Mouse (Mus musculus) limb, embryonic 12.5 days (tissue): ENCODE measurements around the gene Hist1h2ba. TPM values are rescaled to one million over a fixed set of nuclear protein-coding genes. Genes with fewer than 3 reads are reported as not detected.

Experiments
- ATAC-seq: fragments of 200-750 bp; cut with Nextera tagmentation; 2 replicates; pipeline ENCODE4 v1.8.0; 2017; ENCODE audit warnings: low read depth, moderate TSS enrichment; ENCODE audit not compliant: insufficient number of reproducible peaks, insufficient read depth, low FRiP score, low TSS enrichment
- H3K27ac ChIP-seq: fragments of 300-500 bp; sonication (generic); 2 replicates; pipeline ENCODE4 v1.5.1; 2016; ENCODE audit warnings: mild to moderate bottlenecking, moderate library complexity
- H3K27me3 ChIP-seq: fragments of 300-500 bp; sonication (generic); 2 replicates; pipeline ENCODE4 v1.6.1; 2016; ENCODE audit warnings: mild to moderate bottlenecking, moderate library complexity
- H3K36me3 ChIP-seq: fragments of 300-500 bp; sonication (generic); 2 replicates; pipeline ENCODE4 v1.6.1; 2016; ENCODE audit warnings: mild to moderate bottlenecking, moderate library complexity
- H3K4me1 ChIP-seq: fragments of 300-500 bp; sonication (generic); replicated peaks from 2 replicates; pipeline ENCODE4 v1.6.1; 2016
- H3K4me2 ChIP-seq: fragments of 300-500 bp; sonication (generic); 2 replicates; pipeline ENCODE4 v1.6.1; 2016; ENCODE audit warnings: mild to moderate bottlenecking, moderate library complexity
- H3K4me3 ChIP-seq: fragments of 300-500 bp; sonication (generic); replicated peaks from 2 replicates; pipeline ENCODE4 v1.5.1; 2016; ENCODE audit warnings: mild to moderate bottlenecking
- H3K9ac ChIP-seq: fragments of 300-500 bp; sonication (generic); replicated peaks from 2 replicates; pipeline ENCODE4 v1.6.1; 2016; ENCODE audit warnings: mild to moderate bottlenecking, moderate library complexity
- H3K9me3 ChIP-seq: fragments of 300-500 bp; sonication (generic); 2 replicates; pipeline ENCODE4 v1.6.1; 2016; ENCODE audit warnings: mild to moderate bottlenecking, moderate library complexity
- WGBS: fragments of 180-500 bp; shearing (Covaris S2); methylation state at CpG from one replicate; pipeline ENCODE4 v1.1.7; 2016; 5-methylcytosine and 5-hydroxymethylcytosine counted together
- microRNA-seq: library from miRNA; unstranded; fragments of <30 nt; microRNA quantifications from one replicate; pipeline ENCODE4, GENCODE M21; 2017
- polyA plus RNA-seq: library from polyadenylated mRNA; unstranded; fragments of >200 nt; fragmentation: Nextera tagmentation; extraction: Ambion mirVana; gene quantifications from 2 replicates; pipeline ENCODE4 v1.2.1, GENCODE M21; 2016

The Hist1h2ba gene
- polyA plus RNA-seq, 1 experiment from 2014 or later, result not detected

GRCm38 (mm10) chr13:23906906-23907305, 27.1 kb downstream of the Hist1h2ba start:
- Histone ChIP-seq H3K27ac (no peak overlapping the region), H3K9ac (no peak overlapping the region), H3K36me3 (no peaks in the 10 kb centered on the region), H3K4me2 (no peak overlapping the region), H3K4me1 (no peaks in the 10 kb centered on the region), H3K4me3 (no peak overlapping the region), H3K9me3 (no peaks in the 10 kb centered on the region), H3K27me3 (no peaks in the 10 kb centered on the region)
- ATAC-seq, result no peak
- 95% methylated on average over 5 of the region's 5 CpGs for WGBS

- Histone ChIP-seq H3K27me3 (no peaks in the 10 kb centered on the region), H3K9me3 (no peaks in the 10 kb centered on the region), H3K4me2 (no peak overlapping the region), H3K4me1 (no peaks in the 10 kb centered on the region), H3K36me3 (no peaks in the 10 kb centered on the region), H3K9ac (no peak overlapping the region), H3K27ac (no peak overlapping the region), H3K4me3 (no peak overlapping the region)
- WGBS, result 71% methylated on average over 6 of the region's 6 CpGs
- ATAC-seq, result no peak
Measured at GRCm38 (mm10) chr13:23898242-23898641, 35.7 kb downstream of the Hist1h2ba start.

DNA sequence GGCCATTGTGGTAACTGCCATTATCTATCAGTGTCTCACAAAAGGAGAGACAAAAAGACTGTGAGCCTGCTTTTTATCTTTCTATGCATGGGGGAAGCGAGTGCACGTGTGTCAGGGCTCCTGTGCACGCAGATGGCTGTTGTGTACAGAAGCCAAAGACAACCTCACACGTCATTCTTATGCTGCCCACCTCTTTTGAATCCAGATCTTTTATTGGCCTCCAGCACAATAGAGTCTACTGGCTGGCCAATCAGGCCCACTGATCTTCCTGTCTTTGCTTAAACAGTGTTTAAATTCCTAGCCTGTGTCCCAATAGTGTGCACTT, 40.7 kb downstream of the Hist1h2ba start:
- Histone ChIP-seq H3K4me3 (no peak overlapping the region), H3K4me2 (no peak overlapping the region), H3K36me3 (no peaks in the 10 kb centered on the region), H3K27ac (no peak overlapping the region), H3K9ac (no peak overlapping the region), H3K4me1 (peaks cover 10% of the 10 kb centered on the region), H3K9me3 (no peaks in the 10 kb centered on the region), H3K27me3 (no peaks in the 10 kb centered on the region)
- no peak for ATAC-seq
- whole genome bisulfite sequencing, result 82% methylated on average over 4 of the region's 4 CpGs

DNA sequence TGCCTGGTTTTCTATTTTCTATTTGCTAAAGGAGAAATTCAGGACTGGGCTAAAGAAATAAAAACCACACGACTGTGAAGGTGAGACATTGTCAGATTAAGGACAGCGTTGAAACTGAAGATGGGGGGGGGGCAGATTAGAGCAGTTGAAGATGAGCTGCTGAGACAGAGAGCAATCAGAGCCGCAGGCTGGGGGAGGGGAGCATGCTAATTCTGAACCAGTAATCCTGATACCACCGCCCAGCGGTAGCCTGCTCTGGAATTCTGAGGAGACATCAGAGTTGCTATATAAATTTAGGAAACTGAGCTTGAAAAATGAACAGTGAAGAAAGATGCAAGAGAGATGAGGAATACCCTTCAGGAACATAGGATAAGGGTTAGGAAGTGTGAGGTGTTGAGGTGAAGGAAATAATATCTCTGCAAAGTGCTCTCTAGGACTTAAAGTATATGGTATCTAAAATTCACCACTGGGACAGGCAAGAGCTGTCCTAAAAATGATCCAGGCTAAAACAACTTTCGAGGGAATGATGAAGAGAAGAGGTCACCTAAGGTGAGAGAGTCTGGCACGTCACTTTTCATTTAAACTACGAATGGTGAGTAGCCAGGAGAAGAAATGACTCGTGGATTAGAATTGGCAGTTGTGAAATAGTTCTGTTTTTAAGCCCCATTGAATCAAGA, 41.2 kb downstream of the Hist1h2ba start:
- WGBS, result 48% methylated on average over 9 of the region's 9 CpGs
- Histone ChIP-seq H3K4me2 (no peak overlapping the region), H3K9ac (no peak overlapping the region), H3K4me3 (no peak overlapping the region), H3K4me1 (peaks cover 10% of the 10 kb centered on the region), H3K27ac (no peak overlapping the region), H3K27me3 (no peaks in the 10 kb centered on the region), H3K9me3 (no peaks in the 10 kb centered on the region), H3K36me3 (no peaks in the 10 kb centered on the region)
- no peak for ATAC-seq

- ATAC-seq, result peak; percentile 63; the same call in 1 of the 2 replicates
- H3K36me3 ChIP-seq, result no peaks in the 10 kb centered on the region
- peaks cover 10% of the 10 kb centered on the region for H3K4me1 ChIP-seq
- WGBS, result 42% methylated on average over 6 of the region's 6 CpGs
- H3K27ac ChIP-seq, result peak overlapping the region; percentile 45; the same call in 1 of the 2 replicates
- H3K9ac ChIP-seq, result no peak overlapping the region
- no peak overlapping the region for H3K4me2 ChIP-seq
- H3K4me3 ChIP-seq, result no peak overlapping the region
- no peaks in the 10 kb centered on the region for H3K9me3 ChIP-seq
- H3K27me3 ChIP-seq, result no peaks in the 10 kb centered on the region
Measured at GRCm38 (mm10) chr13:23889011-23889605, 44.8 kb downstream of the Hist1h2ba start.

DNA sequence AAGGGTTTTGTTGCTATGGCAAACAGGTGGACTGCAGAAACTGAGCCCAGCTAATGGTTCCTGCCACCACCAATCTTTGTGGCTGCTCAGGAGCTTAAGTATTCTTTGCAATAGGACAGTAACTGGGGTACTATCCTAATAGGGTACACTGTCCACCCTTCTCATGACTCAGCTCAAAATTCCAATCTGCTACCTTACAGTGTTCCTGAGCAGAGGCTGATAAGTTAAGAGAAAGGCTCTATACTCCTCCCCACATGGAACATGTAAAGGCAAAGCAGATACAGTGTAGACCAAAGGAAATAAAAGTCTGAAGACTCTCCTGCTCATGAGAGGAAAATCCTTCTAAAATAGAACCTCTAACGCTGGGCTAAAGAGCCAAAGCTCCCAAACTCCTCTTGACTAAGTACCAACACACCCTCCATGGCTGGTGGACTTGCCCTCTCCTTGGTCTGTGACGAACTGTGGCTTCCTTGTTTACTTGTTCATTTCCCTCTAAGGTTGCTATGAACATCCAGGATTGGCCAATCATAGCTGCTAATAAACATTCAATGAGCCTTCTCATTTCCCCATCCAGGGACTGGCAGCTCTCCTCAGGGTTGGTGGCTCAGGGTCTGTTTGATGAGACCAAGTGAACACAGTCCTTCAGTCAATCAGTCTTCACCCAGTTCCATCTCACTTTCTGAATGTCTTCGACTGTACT, 46.8 kb downstream of the Hist1h2ba start:
- H3K9ac ChIP-seq, result no peak overlapping the region
- no peak overlapping the region for H3K4me3 ChIP-seq
- H3K36me3 ChIP-seq, result no peaks in the 10 kb centered on the region
- H3K4me1 ChIP-seq, result peaks cover 10% of the 10 kb centered on the region
- no peak overlapping the region for H3K27ac ChIP-seq
- H3K4me2 ChIP-seq, result no peak overlapping the region
- ATAC-seq, result no peak
- no peaks in the 10 kb centered on the region for H3K9me3 ChIP-seq
- 68% methylated on average over 3 of the region's 3 CpGs for WGBS
- H3K27me3 ChIP-seq, result no peaks in the 10 kb centered on the region

DNA sequence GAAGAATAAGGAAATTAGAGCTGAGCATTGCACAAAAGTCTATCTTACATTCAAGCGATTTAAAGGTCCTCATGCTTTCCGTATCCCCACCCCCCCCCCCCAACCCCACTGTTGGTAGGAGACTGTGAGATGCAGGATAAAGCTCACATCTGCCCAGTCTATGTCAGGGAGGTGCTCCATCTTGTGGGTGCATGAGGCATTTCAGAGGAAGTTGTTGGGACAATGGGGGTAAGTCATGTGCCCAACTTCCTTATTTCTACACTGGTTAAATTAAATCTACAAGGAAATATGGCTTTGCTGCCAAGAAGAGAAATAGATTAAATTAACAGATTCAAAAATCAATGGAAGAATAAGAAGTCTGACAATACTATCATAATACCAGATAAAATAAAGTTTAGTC, 48.4 kb downstream of the Hist1h2ba start:
- whole genome bisulfite sequencing, result 47% methylated on average over 2 of the region's 2 CpGs
- H3K36me3 ChIP-seq, result no peaks in the 10 kb centered on the region
- no peaks in the 10 kb centered on the region for H3K27me3 ChIP-seq
- H3K4me2 ChIP-seq, result no peak overlapping the region
- no peaks in the 10 kb centered on the region for H3K9me3 ChIP-seq
- H3K4me1 ChIP-seq, result peaks cover 10% of the 10 kb centered on the region
- H3K4me3 ChIP-seq, result no peak overlapping the region
- no peak overlapping the region for H3K9ac ChIP-seq
- no peak overlapping the region for H3K27ac ChIP-seq
- ATAC-seq, result no peak

Small RNAs within 50 kb of the gene (microRNA-seq; reads per million reads assigned to microRNA genes)
- not detected for gene Gm44344

Other genes starting within 250 kb of the Hist1h2ba start
- 29.3 and 33.7 TPM in 2 replicates for gene Hist1h2bc, start 250.0 kb downstream of the Hist1h2ba start, polyA plus RNA-seq
- not detected in 2 replicates for gene Hist1h1t, start 238.3 kb downstream of the Hist1h2ba start, polyA plus RNA-seq
- 13.4 and 18.4 TPM in 2 replicates for gene Hist1h4c, start 235.7 kb downstream of the Hist1h2ba start, polyA plus RNA-seq
- gene Hfe, start 223.3 kb downstream of the Hist1h2ba start, polyA plus RNA-seq, result 3.8 and 4.2 TPM in 2 replicates
- 20.1 and 21.4 TPM in 2 replicates for gene Hist1h1c, start 195.3 kb downstream of the Hist1h2ba start, polyA plus RNA-seq
- gene Hist1h3c, start 188.6 kb downstream of the Hist1h2ba start, polyA plus RNA-seq, result 20.7 and 22.1 TPM in 2 replicates
- 6.3 and 6.7 TPM in 2 replicates for gene Hist1h2bb, start 187.4 kb downstream of the Hist1h2ba start, polyA plus RNA-seq
- gene Hist1h2ab, start 183.0 kb downstream of the Hist1h2ba start, polyA plus RNA-seq, result 77.8 and 92.9 TPM in 2 replicates
- 17.7 and 30.1 TPM in 2 replicates for gene Hist1h3b, start 181.9 kb downstream of the Hist1h2ba start, polyA plus RNA-seq
- 9.1 and 10.7 TPM in 2 replicates for gene Hist1h4b, start 177.1 kb downstream of the Hist1h2ba start, polyA plus RNA-seq
- 1.2 and 1.4 TPM in 2 replicates for gene Hist1h4a, start 172.9 kb downstream of the Hist1h2ba start, polyA plus RNA-seq
- 11.9 and 12.8 TPM in 2 replicates for gene Hist1h3a, start 171.8 kb downstream of the Hist1h2ba start, polyA plus RNA-seq
- gene Hist1h1a, start 170.5 kb downstream of the Hist1h2ba start, polyA plus RNA-seq, result 6.3 and 7.4 TPM in 2 replicates
- gene Trim38, start 164.2 kb downstream of the Hist1h2ba start, polyA plus RNA-seq, result 0.16 TPM in 1 of 2 replicates, not detected in the other
- not detected in 2 replicates for gene Slc17a2, start 127.2 kb downstream of the Hist1h2ba start, polyA plus RNA-seq
- gene Slc17a3, start 94.7 kb downstream of the Hist1h2ba start, polyA plus RNA-seq, result 0.06 TPM in 1 of 2 replicates, not detected in the other
- gene Slc17a1, start 66.4 kb downstream of the Hist1h2ba start, polyA plus RNA-seq, result not detected in 2 replicates
- not detected in 2 replicates for gene Slc17a4, start 19.1 kb downstream of the Hist1h2ba start, polyA plus RNA-seq
- not detected in 2 replicates for gene Hist1h2aa, start 306 bp upstream of the Hist1h2ba start, polyA plus RNA-seq
- gene Scgn, start 57.1 kb upstream of the Hist1h2ba start, polyA plus RNA-seq, result not detected in 2 replicates